Mouse (Mus musculus) cortical plate, adult 2 months (tissue): ENCODE results near the gene Itga10.

Source experiments
- CTCF ChIP-seq: fragments of 200-500 bp; IDR thresholded peaks from 2 replicates; pipeline ENCODE4 v1.5.1; 2011; ENCODE audit warnings: mild to moderate bottlenecking, control low read depth, low read length; ENCODE audit not compliant: insufficient read depth; ENCODE audit errors: extremely low read depth
- POLR2A ChIP-seq: fragments of 200-500 bp; IDR thresholded peaks from 2 replicates; pipeline ENCODE4 v1.6.1; 2011; ENCODE audit warnings: mild to moderate bottlenecking, low read length, control low read depth; ENCODE audit not compliant: insufficient read depth; ENCODE audit errors: extremely low read depth

- no peak for TF ChIP-seq CTCF
- no peak for TF ChIP-seq POLR2A
Observed at GRCm38 (mm10) chr3:96675171-96675570, 29.8 kb downstream of the Itga10 start.
